Mouse (Mus musculus): Measurements from ENCODE around the gene Olfr1164. TPM values are rescaled to one million over a fixed set of nuclear protein-coding genes. Genes with fewer than 3 reads are reported as not detected.

The Olfr1164 gene
- not detected for total RNA-seq (2021)
- long read RNA-seq, experiment 1: 0 reads
- long read RNA-seq, experiment 2: 0 reads

GRCm38 (mm10) chr2:88093866-88094265, at the start of gene Olfr1164:
Gene Olfr1164 (minus strand): TSS chr2:88093966.
- no peak for DNase-seq (ENCODE audit: low spot score in 2 of 2)

- no peak for DNase-seq (ENCODE audit: low spot score in 2 of 2)
Measured at GRCm38 (mm10) chr2:88128172-88128571, 34.4 kb upstream of the Olfr1164 start, which contains the start of gene Olfr1166. Gene Olfr1166 (minus strand): TSS chr2:88128272.

GRCm38 (mm10) chr2:88071730-88072129, 22.0 kb downstream of the Olfr1164 start, which contains the start of gene Olfr1163:
Gene Olfr1163 (minus strand): TSS chr2:88071830.
- DNase-seq (ENCODE audit: low spot score in 2 of 2): no peak

- DNase-seq (ENCODE audit: low spot score in 2 of 2): no peak
Measured at GRCm38 (mm10) chr2:88063587-88063986, 30.2 kb downstream of the Olfr1164 start.

- no peak for DNase-seq (ENCODE audit: low spot score in 2 of 2)
Measured at GRCm38 (mm10) chr2:88051029-88051428, 42.7 kb downstream of the Olfr1164 start, which contains the start of gene Olfr1162. Gene Olfr1162 (minus strand): TSS chr2:88051129.

Other genes starting within 250 kb of the Olfr1164 start
- not detected for gene Olfr1150-ps1, start 250.0 kb downstream of the Olfr1164 start, total RNA-seq (2021)
- gene Olfr1151, start 238.1 kb downstream of the Olfr1164 start, total RNA-seq (2021): not detected
- not detected for gene Olfr1152, start 227.5 kb downstream of the Olfr1164 start, total RNA-seq (2021)
- not detected for gene Olfr1153, start 199.0 kb downstream of the Olfr1164 start, total RNA-seq (2021)
- not detected for gene Olfr1154, start 188.8 kb downstream of the Olfr1164 start, total RNA-seq (2021)
- gene Olfr1155, start 148.8 kb downstream of the Olfr1164 start, total RNA-seq (2021): not detected
- gene Olfr1156, start 140.9 kb downstream of the Olfr1164 start, total RNA-seq (2021): not detected
- not detected for gene Olfr1157, start 125.7 kb downstream of the Olfr1164 start, total RNA-seq (2021)
- not detected for gene Olfr74, start 119.3 kb downstream of the Olfr1164 start, total RNA-seq (2021)
- gene Olfr1158, start 103.9 kb downstream of the Olfr1164 start, total RNA-seq (2021): not detected
- gene Olfr1160, start 85.7 kb downstream of the Olfr1164 start, total RNA-seq (2021): not detected
- not detected for gene Olfr1161, start 71.2 kb downstream of the Olfr1164 start, total RNA-seq (2021)
- not detected for gene Olfr73, start 56.3 kb downstream of the Olfr1164 start, total RNA-seq (2021)
- not detected for gene Olfr1162, start 42.8 kb downstream of the Olfr1164 start, total RNA-seq (2021)
- gene Olfr1163, start 22.1 kb downstream of the Olfr1164 start, total RNA-seq (2021): not detected
- not detected for gene Olfr1166, start 34.3 kb upstream of the Olfr1164 start, total RNA-seq (2021)
- gene Olfr1167, start 61.2 kb upstream of the Olfr1164 start, total RNA-seq (2021): not detected
- gene Olfr1168, start 87.9 kb upstream of the Olfr1164 start, total RNA-seq (2021): not detected
- not detected for gene Olfr1170, start 134.4 kb upstream of the Olfr1164 start, total RNA-seq (2021)
- not detected for gene Olfr1173, start 185.9 kb upstream of the Olfr1164 start, total RNA-seq (2021)
- not detected for gene Olfr1174-ps, start 221.2 kb upstream of the Olfr1164 start, total RNA-seq (2021)
- not detected for gene Olfr1175-ps, start 233.2 kb upstream of the Olfr1164 start, total RNA-seq (2021)
- not detected for gene Olfr1176, start 242.8 kb upstream of the Olfr1164 start, total RNA-seq (2021)

Data from adrenal gland, postnatal 4 days (tissue).